Mouse (Mus musculus) frontal cortex, postnatal 36 days (tissue): ENCODE results near the gene Ppp1r13l.

Experiments used
- DNase-seq, 2 experiments: peaks; one replicate each; pipeline ENCODE4 v3.0.0; 2022; ENCODE audit warnings: low spot score in 2 of 2

Ppp1r13l gene

GRCm38 (mm10) chr7:19411783-19412182 is 52.2 kb downstream of the Ppp1r13l start:
- no peak for DNase-seq

GRCm38 (mm10) chr7:19413525-19413924 is 54.0 kb downstream of the Ppp1r13l start:
- no peak for DNase-seq

GRCm38 (mm10) chr7:19416590-19416989 is 57.0 kb downstream of the Ppp1r13l start:
- no peak for DNase-seq

GRCm38 (mm10) chr7:19420121-19420520 is 60.6 kb downstream of the Ppp1r13l start:
- DNase-seq, result no peak

- DNase-seq, result peak; percentile 80 to 93
Observed at GRCm38 (mm10) chr7:19420821-19421636, 61.5 kb downstream of the Ppp1r13l start.

GRCm38 (mm10) chr7:19423083-19423482 is 63.5 kb downstream of the Ppp1r13l start:
- DNase-seq, result no peak

- no peak for DNase-seq
Observed at GRCm38 (mm10) chr7:19424051-19424450, 64.5 kb downstream of the Ppp1r13l start.

- peak in 1 of 2 experiments; percentile 57 for DNase-seq
Observed at GRCm38 (mm10) chr7:19426349-19426748, 66.8 kb downstream of the Ppp1r13l start.

GRCm38 (mm10) chr7:19426888-19427287 is 67.3 kb downstream of the Ppp1r13l start:
- peak in 1 of 2 experiments; percentile 49 for DNase-seq
